Mouse (Mus musculus) forebrain, embryonic 11.5 days (tissue): ENCODE data around the gene Frem2. TPM values are rescaled to one million over a fixed set of nuclear protein-coding genes. Genes with fewer than 3 reads are reported as not detected.

ENCODE experiments used
- ATAC-seq: fragments of 200-750 bp; cut with Nextera tagmentation; replicated peaks from 2 replicates; pipeline ENCODE4 v1.8.0; 2017; ENCODE audit warnings: moderate TSS enrichment; ENCODE audit not compliant: low FRiP score
- DNase-seq: peaks from one replicate; pipeline ENCODE4 v3.0.0-alpha.2; 2017; ENCODE audit warnings: low spot score
- H3K27ac ChIP-seq: fragments of 300-500 bp; sonication (generic); 2 replicates; pipeline ENCODE4 v1.5.1; 2014; ENCODE audit warnings: low read depth, low read length
- H3K27me3 ChIP-seq: fragments of 300-500 bp; sonication (generic); 2 replicates; pipeline ENCODE4 v1.6.1; 2014; ENCODE audit warnings: mild to moderate bottlenecking, low read length, mixed read lengths; ENCODE audit not compliant: control insufficient read depth, insufficient read depth
- H3K36me3 ChIP-seq: fragments of 300-500 bp; sonication (generic); 2 replicates; pipeline ENCODE4 v1.6.1; 2014; ENCODE audit warnings: mild to moderate bottlenecking, low read length, moderate library complexity, mixed read lengths; ENCODE audit not compliant: control insufficient read depth, insufficient read depth
- H3K4me1 ChIP-seq: fragments of 300-500 bp; sonication (generic); replicated peaks from 2 replicates; pipeline ENCODE4 v1.6.1; 2014; ENCODE audit warnings: low read length, mixed read lengths; ENCODE audit not compliant: control insufficient read depth, insufficient read depth
- H3K4me2 ChIP-seq: fragments of 300-500 bp; sonication (generic); 2 replicates; pipeline ENCODE4 v1.6.1; 2014; ENCODE audit warnings: low read depth, mild to moderate bottlenecking, low read length, moderate library complexity, mixed read lengths; ENCODE audit not compliant: severe bottlenecking
- H3K4me3 ChIP-seq: fragments of 300-500 bp; sonication (generic); 2 replicates; pipeline ENCODE4 v1.5.1; 2014; ENCODE audit warnings: low read depth, low read length
- H3K9ac ChIP-seq: fragments of 300-500 bp; sonication (generic); 2 replicates; pipeline ENCODE4 v1.6.1; 2014; ENCODE audit warnings: low read length
- H3K9me3 ChIP-seq: fragments of 300-500 bp; sonication (generic); 2 replicates; pipeline ENCODE4 v1.6.1; 2016; ENCODE audit warnings: low read length, mixed read lengths; ENCODE audit not compliant: control insufficient read depth
- WGBS: fragments of 180-500 bp; shearing (Covaris S2); extraction: QIAGEN DNeasy Blood & Tissue Kit; methylation state at CpG from one replicate; pipeline ENCODE4 v1.1.7; 2014; 5-methylcytosine and 5-hydroxymethylcytosine counted together
- polyA plus RNA-seq: library from polyadenylated mRNA; unstranded; fragments of >200 nt; fragmentation: Nextera tagmentation; extraction: Ambion mirVana; gene quantifications from 2 replicates; pipeline ENCODE4 v1.2.1, GENCODE M21; 2014

Gene Frem2
- polyA plus RNA-seq, 1 experiment from 2014 or later, result 2.7 TPM

GRCm38 (mm10) chr3:53483414-53484059 is 173.6 kb downstream of the Frem2 start:
- no peaks in the 10 kb centered on the region for H3K9me3 ChIP-seq
- H3K27me3 ChIP-seq, result no peaks in the 10 kb centered on the region
- 91% methylated on average over 8 of the region's 8 CpGs for WGBS
- H3K4me3 ChIP-seq, result no peak overlapping the region
- H3K4me2 ChIP-seq, result no peak overlapping the region
- peaks cover 5% of the 10 kb centered on the region; the same call in 1 of the 2 replicates for H3K36me3 ChIP-seq
- DNase-seq (no peak), ATAC-seq (no peak)
- H3K4me1 ChIP-seq, result no peaks in the 10 kb centered on the region
- H3K27ac ChIP-seq, result no peak overlapping the region
- no peak overlapping the region for H3K9ac ChIP-seq

- 96% methylated on average over 30 of the region's 30 CpGs for WGBS
- Histone ChIP-seq H3K4me3 (no peak overlapping the region), H3K9me3 (no peaks in the 10 kb centered on the region), H3K4me1 (no peaks in the 10 kb centered on the region), H3K9ac (no peak overlapping the region), H3K36me3 (peaks cover 14% of the 10 kb centered on the region), H3K27ac (no peak overlapping the region), H3K4me2 (no peak overlapping the region), H3K27me3 (no peaks in the 10 kb centered on the region)
- no peak; the same call in 1 of the 2 replicates for ATAC-seq
- no peak for DNase-seq
These were observed 178.6 kb downstream of the Frem2 start for GRCm38 (mm10) chr3:53478419-53479046.

GRCm38 (mm10) chr3:53477468-53477867 is 179.7 kb downstream of the Frem2 start:
- 93% methylated on average over 17 of the region's 17 CpGs for WGBS
- no peak for DNase-seq
- Histone ChIP-seq H3K27me3 (no peaks in the 10 kb centered on the region), H3K27ac (no peak overlapping the region), H3K9me3 (no peaks in the 10 kb centered on the region), H3K4me3 (no peak overlapping the region), H3K9ac (no peak overlapping the region), H3K4me1 (no peaks in the 10 kb centered on the region), H3K36me3 (peaks cover 19% of the 10 kb centered on the region), H3K4me2 (no peak overlapping the region)
- ATAC-seq, result no peak

GRCm38 (mm10) chr3:53475889-53476288 is 181.3 kb downstream of the Frem2 start:
- Histone ChIP-seq H3K4me2 (no peak overlapping the region), H3K27ac (no peak overlapping the region), H3K4me1 (no peaks in the 10 kb centered on the region), H3K9ac (no peak overlapping the region), H3K9me3 (no peaks in the 10 kb centered on the region), H3K4me3 (no peak overlapping the region), H3K27me3 (no peaks in the 10 kb centered on the region), H3K36me3 (peaks cover 16% of the 10 kb centered on the region)
- 72% methylated on average over 6 of the region's 6 CpGs for WGBS
- no peak for DNase-seq
- ATAC-seq, result no peak

GRCm38 (mm10) chr3:53474179-53474578 is 183.0 kb downstream of the Frem2 start:
- DNase-seq (no peak), ATAC-seq (no peak)
- no peak overlapping the region for H3K4me2 ChIP-seq
- 81% methylated on average over 4 of the region's 4 CpGs for WGBS
- H3K27ac ChIP-seq, result no peak overlapping the region
- H3K27me3 ChIP-seq, result no peaks in the 10 kb centered on the region
- H3K9me3 ChIP-seq, result no peaks in the 10 kb centered on the region
- H3K4me3 ChIP-seq, result no peak overlapping the region
- peaks cover 16% of the 10 kb centered on the region for H3K36me3 ChIP-seq
- no peak overlapping the region for H3K9ac ChIP-seq
- no peaks in the 10 kb centered on the region for H3K4me1 ChIP-seq

- no peak overlapping the region for H3K4me3 ChIP-seq
- peaks cover 9% of the 10 kb centered on the region for H3K36me3 ChIP-seq
- no peaks in the 10 kb centered on the region for H3K9me3 ChIP-seq
- no peaks in the 10 kb centered on the region for H3K4me1 ChIP-seq
- no peak overlapping the region for H3K9ac ChIP-seq
- ATAC-seq (no peak), DNase-seq (no peak)
- H3K27ac ChIP-seq, result no peak overlapping the region
- H3K27me3 ChIP-seq, result no peaks in the 10 kb centered on the region
- 98% methylated on average over 5 of the region's 5 CpGs for WGBS
- H3K4me2 ChIP-seq, result no peak overlapping the region
These were observed 185.1 kb downstream of the Frem2 start for GRCm38 (mm10) chr3:53472061-53472460.

- 94% methylated on average over 5 of the region's 5 CpGs for WGBS
- peaks cover 6% of the 10 kb centered on the region; the same call in 1 of the 2 replicates for H3K36me3 ChIP-seq
- H3K4me3 ChIP-seq, result no peak overlapping the region
- peaks cover 7% of the 10 kb centered on the region; the same call in 1 of the 2 replicates for H3K4me1 ChIP-seq
- no peaks in the 10 kb centered on the region for H3K27me3 ChIP-seq
- no peak overlapping the region for H3K27ac ChIP-seq
- DNase-seq (no peak), ATAC-seq (no peak)
- H3K9me3 ChIP-seq, result no peaks in the 10 kb centered on the region
- no peak overlapping the region for H3K9ac ChIP-seq
- no peak overlapping the region for H3K4me2 ChIP-seq
These were observed 187.5 kb downstream of the Frem2 start for GRCm38 (mm10) chr3:53469650-53470049.

- no peaks in the 10 kb centered on the region for H3K9me3 ChIP-seq
- H3K27me3 ChIP-seq, result no peaks in the 10 kb centered on the region
- no peak overlapping the region for H3K9ac ChIP-seq
- H3K27ac ChIP-seq, result no peak overlapping the region
- DNase-seq (no peak), ATAC-seq (no peak)
- peaks cover 7% of the 10 kb centered on the region; the same call in 1 of the 2 replicates for H3K4me1 ChIP-seq
- WGBS, result 83% methylated on average over 5 of the region's 5 CpGs
- no peak overlapping the region for H3K4me3 ChIP-seq
- no peaks in the 10 kb centered on the region; the same call in 1 of the 2 replicates for H3K36me3 ChIP-seq
- H3K4me2 ChIP-seq, result no peak overlapping the region
These were observed 189.8 kb downstream of the Frem2 start for GRCm38 (mm10) chr3:53467356-53467755.
